Mouse (Mus musculus) E14TG2a.4 (cell line): ENCODE results near the gene Magi1.

Source experiments
- CTCF ChIP-seq: conservative IDR thresholded peaks from 2 replicates; pipeline ENCODE4 v1.5.1; 2014; ENCODE audit warnings: low read length
- NANOG ChIP-seq: IDR thresholded peaks from 2 replicates; pipeline ENCODE4 v1.6.1; 2014; ENCODE audit warnings: borderline replicate concordance, low read length, mixed read lengths
- POU5F1 ChIP-seq: IDR thresholded peaks from 2 replicates; pipeline ENCODE4 v1.6.1; 2014; ENCODE audit warnings: low read length, borderline replicate concordance

DNA sequence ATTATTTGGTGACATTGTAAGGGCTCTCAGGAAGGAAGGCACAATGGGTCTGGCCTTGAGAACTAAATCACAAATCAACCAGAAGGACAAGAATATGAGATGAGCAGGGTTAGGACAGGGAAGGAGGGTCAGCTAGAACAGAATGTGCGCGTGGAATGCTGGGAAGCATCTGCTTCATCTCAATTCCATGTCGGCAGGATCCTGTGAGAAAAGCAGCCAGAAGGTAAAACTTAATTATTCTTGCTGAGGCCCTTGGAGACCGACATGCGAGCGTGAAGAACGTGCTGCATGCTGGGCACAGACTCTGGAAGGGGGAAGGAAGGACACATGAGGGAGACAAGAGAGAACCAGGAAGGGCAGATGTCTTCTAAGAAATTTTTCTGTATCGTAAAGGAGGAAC is 302.5 kb downstream of the Magi1 start:
- no peak for TF ChIP-seq NANOG
- TF ChIP-seq CTCF = no peak
- TF ChIP-seq POU5F1 = no peak
